22 mouse cellular contexts compared by ENCODE assay signal in genomic region chr5:43538322-43539167, GRCm38 (mm10). TPM values are rescaled to one million over a fixed set of nuclear protein-coding genes. Genes with fewer than 3 reads are reported as not detected.
DNase-seq lines count a peak whose midpoint lies in the region; ATAC-seq lines count a peak whose summit lies in the region.
"Had no signal": no experiment of that assay in that cellular context is flagged by ENCODE, and none has a peak within 500 bp of the region (broad histone marks: within the 10 kb centered on the region; RNA-seq: fewer than 3 reads in every experiment).

No protein-coding gene starts in this region.

- peak; percentile 8 for DNase-seq in gastrocnemius, postnatal 25 days
- DNase-seq in gastrocnemius, adult 8-10 months (ENCODE audit: low spot score in 2 of 2): no peak
- no peak for DNase-seq in kidney, adult 8-10 months
- DNase-seq in liver, embryonic 11.5 days (ENCODE audit: low spot score): no peak
- DNase-seq: cerebellum, adult 11-12 months; cerebellum, postnatal 25 days; heart, postnatal 36 days; kidney, adult 18-20 months; kidney, postnatal 25 days; midbrain, embryonic 14.5 days had no signal

- no peaks in the 10 kb centered on the region for H3K9me3 ChIP-seq in embryonic facial prominence, embryonic 13.5 days
- H3K9me3 ChIP-seq in limb, embryonic 13.5 days: no peaks in the 10 kb centered on the region
- H3K9me3 ChIP-seq in stomach, embryonic 15.5 days: no peaks in the 10 kb centered on the region
- no peaks in the 10 kb centered on the region for H3K9me3 ChIP-seq in liver, embryonic 11.5 days (ENCODE audit: control insufficient read depth, low read length)
- H3K9me3 ChIP-seq: forebrain, embryonic 13.5 days; heart, embryonic 13.5 days; liver, embryonic 12.5 days had no signal

- H3K9ac ChIP-seq in embryonic facial prominence, embryonic 13.5 days: no peak overlapping the region
- H3K9ac ChIP-seq in limb, embryonic 13.5 days: no peak overlapping the region
- no peak overlapping the region for H3K9ac ChIP-seq in stomach, embryonic 15.5 days
- H3K9ac ChIP-seq in liver, embryonic 11.5 days (ENCODE audit: low read depth, low read length): no peak overlapping the region
- H3K9ac ChIP-seq: forebrain, embryonic 13.5 days; heart, embryonic 13.5 days; liver, embryonic 12.5 days had no signal

- peaks cover 16% of the 10 kb centered on the region for H3K4me1 ChIP-seq in embryonic facial prominence, embryonic 13.5 days
- peaks cover 19% of the 10 kb centered on the region for H3K4me1 ChIP-seq in limb, embryonic 13.5 days
- no peaks in the 10 kb centered on the region for H3K4me1 ChIP-seq in stomach, embryonic 15.5 days
- no peaks in the 10 kb centered on the region for H3K4me1 ChIP-seq in liver, embryonic 11.5 days (replicated peaks; ENCODE audit: control insufficient read depth, insufficient read depth, low read length)
- H3K4me1 ChIP-seq: forebrain, embryonic 13.5 days had no signal

- WGBS in embryonic facial prominence, embryonic 13.5 days: 37% methylated on average over 14 of the region's 14 CpGs
- WGBS in limb, embryonic 13.5 days: 23% methylated on average over 14 of the region's 14 CpGs
- WGBS in stomach, embryonic 15.5 days: 58% methylated on average over 14 of the region's 14 CpGs
- 75% methylated on average over 14 of the region's 14 CpGs for WGBS in liver, embryonic 11.5 days

- no peaks in the 10 kb centered on the region for H3K27me3 ChIP-seq in embryonic facial prominence, embryonic 13.5 days
- no peaks in the 10 kb centered on the region; the same call in 1 of the 2 replicates for H3K27me3 ChIP-seq in limb, embryonic 13.5 days
- H3K27me3 ChIP-seq in stomach, embryonic 15.5 days (replicated peaks): no peaks in the 10 kb centered on the region
- H3K27me3 ChIP-seq in liver, embryonic 11.5 days (replicated peaks; ENCODE audit: control insufficient read depth, insufficient read depth, low read length): no peaks in the 10 kb centered on the region
- H3K27me3 ChIP-seq: forebrain, embryonic 13.5 days; heart, embryonic 13.5 days; liver, embryonic 12.5 days had no signal

- peak overlapping the region; percentile 78 for H3K27ac ChIP-seq in embryonic facial prominence, embryonic 13.5 days
- peak overlapping the region; percentile 39; the same call in 1 of the 2 replicates for H3K27ac ChIP-seq in limb, embryonic 13.5 days
- peak overlapping the region; percentile 68; the same call in 1 of the 2 replicates for H3K27ac ChIP-seq in stomach, embryonic 15.5 days
- H3K27ac ChIP-seq in liver, embryonic 11.5 days (ENCODE audit: low read depth, low read length): no peak overlapping the region
- H3K27ac ChIP-seq: forebrain, embryonic 13.5 days; heart, embryonic 13.5 days; left cerebral cortex, adult 2 months; liver, embryonic 12.5 days had no signal

- no peaks in the 10 kb centered on the region for H3K36me3 ChIP-seq in embryonic facial prominence, embryonic 13.5 days
- H3K36me3 ChIP-seq in limb, embryonic 13.5 days: no peaks in the 10 kb centered on the region
- H3K36me3 ChIP-seq in stomach, embryonic 15.5 days: no peaks in the 10 kb centered on the region
- no peaks in the 10 kb centered on the region for H3K36me3 ChIP-seq in liver, embryonic 11.5 days (ENCODE audit: control insufficient read depth, insufficient read depth, low read length)
- H3K36me3 ChIP-seq: heart, embryonic 13.5 days; liver, embryonic 12.5 days had no signal

- 0 out of 2 replicates have a peak, but pooled peaks have one; percentile 43 for ATAC-seq in embryonic facial prominence, embryonic 13.5 days (ENCODE audit: insufficient number of reproducible peaks, insufficient read depth, low FRiP score, low TSS enrichment, low read depth)
- ATAC-seq in limb, embryonic 13.5 days (ENCODE audit: low FRiP score, low read depth): peak; percentile 57
- no peak for ATAC-seq in stomach, embryonic 15.5 days (ENCODE audit: insufficient read depth, low FRiP score, low read depth)
- no peak for ATAC-seq in cerebellum, adult (ENCODE audit: insufficient number of reproducible peaks, low FRiP score, low TSS enrichment)
- ATAC-seq in liver, embryonic 11.5 days (replicated peaks; ENCODE audit: low FRiP score): no peak
- ATAC-seq: forebrain, embryonic 13.5 days; hindbrain, embryonic 16.5 days; liver, embryonic 12.5 days had no signal

- H3K4me2 ChIP-seq in embryonic facial prominence, embryonic 13.5 days: peak overlapping the region; percentile 28
- no peak overlapping the region; the same call in 1 of the 2 replicates for H3K4me2 ChIP-seq in limb, embryonic 13.5 days (replicated peaks)
- no peak overlapping the region for H3K4me2 ChIP-seq in stomach, embryonic 15.5 days
- H3K4me2 ChIP-seq in liver, embryonic 11.5 days: no peak overlapping the region
- H3K4me2 ChIP-seq: forebrain, embryonic 13.5 days; heart, embryonic 13.5 days; liver, embryonic 12.5 days had no signal

- no peak overlapping the region for H3K4me3 ChIP-seq in embryonic facial prominence, embryonic 13.5 days
- H3K4me3 ChIP-seq in limb, embryonic 13.5 days: no peak overlapping the region
- H3K4me3 ChIP-seq in stomach, embryonic 15.5 days (replicated peaks): no peak overlapping the region
- no peak overlapping the region for H3K4me3 ChIP-seq in liver, embryonic 11.5 days (ENCODE audit: low read depth, low read length)
- H3K4me3 ChIP-seq: forebrain, embryonic 13.5 days; heart, embryonic 13.5 days; left cerebral cortex, adult 2 months; liver, embryonic 12.5 days; myocyte had no signal

RNA-seq across cellular contexts. Expression of gene C1qtnf7, which starts 23.2 kb away (rescaled TPM):
- under 1 TPM; 0.61 to 0.70 TPM for total RNA-seq in gastrocnemius, postnatal 25 days (2021)
- total RNA-seq in gastrocnemius, adult 8-10 months (2022): under 1 TPM; 0.34 to 0.72 (median 0.47) TPM
- polyA plus RNA-seq in embryonic facial prominence, embryonic 13.5 days (2015; fragmentation: Nextera tagmentation; extraction: Ambion mirVana): 7.8 and 8.2 TPM in 2 replicates
- 10.0 and 10.6 TPM in 2 replicates for polyA plus RNA-seq in limb, embryonic 13.5 days (2015; fragmentation: Nextera tagmentation; extraction: Ambion mirVana)
- 17.7 and 18.0 TPM in 2 replicates for polyA plus RNA-seq in stomach, embryonic 15.5 days (2015; fragmentation: Nextera tagmentation; extraction: Ambion mirVana)
- 2.3 and 2.6 TPM in 2 replicates for polyA plus RNA-seq in liver, embryonic 11.5 days (2014; fragmentation: Nextera tagmentation; extraction: Ambion mirVana)
- total RNA-seq: MEL; neutrophil, adult 5-6 weeks had no signal
- polyA plus RNA-seq: myocyte had no signal

Comparison
In these comparisons a context has a peak if more than half of its experiments do, and no peak if none do; other contexts are left out.
1. ATAC-seq: peak in embryonic facial prominence, embryonic 13.5 days (single experiment) and limb, embryonic 13.5 days (single experiment); none in stomach, embryonic 15.5 days (single experiment), cerebellum, adult (single experiment) and liver, embryonic 11.5 days (single experiment).